In genomic region chr7:25393451-25394210, GRCm38 (mm10) we compare ENCODE assay signal across 8 mouse cellular contexts. TPM values are rescaled to one million over a fixed set of nuclear protein-coding genes. Genes with fewer than 3 reads are reported as not detected.
DNase-seq lines count a peak whose midpoint lies in the region; ATAC-seq and TF ChIP-seq lines count a peak whose summit lies in the region.

No protein-coding gene starts in this region.

- H3K27ac ChIP-seq in layer of hippocampus, adult 2 months, result peak overlapping the region; percentile 78; the same call in 1 of the 2 replicates
- no peak overlapping the region for H3K27ac ChIP-seq in forebrain, embryonic 11.5 days (ENCODE audit: low read depth, low read length)
- H3K27ac ChIP-seq in midbrain, embryonic 13.5 days, result no peak overlapping the region

- H3K36me3 ChIP-seq in forebrain, embryonic 11.5 days (ENCODE audit: control insufficient read depth, insufficient read depth, low read length), result no peaks in the 10 kb centered on the region
- peaks cover under 1% of the 10 kb centered on the region; the same call in 1 of the 2 replicates for H3K36me3 ChIP-seq in midbrain, embryonic 13.5 days

- no peaks in the 10 kb centered on the region; the same call in 1 of the 2 replicates for H3K27me3 ChIP-seq in forebrain, embryonic 11.5 days (ENCODE audit: control insufficient read depth, insufficient read depth, low read length)
- H3K27me3 ChIP-seq in midbrain, embryonic 13.5 days, result peaks cover 5% of the 10 kb centered on the region

- peak in 1 of 2 experiments; percentile 6 for DNase-seq in layer of hippocampus, adult 2 months (ENCODE audit: low spot score in 2 of 2)
- DNase-seq in layer of hippocampus, postnatal 14 days (ENCODE audit: low spot score in 2 of 2), result no peak
- peak; percentile 46 for DNase-seq in brain, adult 2 months (ENCODE audit: low read depth, low spot score)
- peak; percentile 38 for DNase-seq in forebrain, embryonic 11.5 days (ENCODE audit: low spot score)
- DNase-seq in left cerebral cortex, postnatal 36 days (ENCODE audit: low spot score in 2 of 2), result no peak
- DNase-seq in embryo, embryonic 10 days (ENCODE audit: low spot score), result no peak
- DNase-seq in left cerebral cortex, adult 8-10 months (ENCODE audit: low spot score in 2 of 2), result no peak

- H3K9ac ChIP-seq in forebrain, embryonic 11.5 days (ENCODE audit: low read length), result no peak overlapping the region
- peak overlapping the region; percentile 41; the same call in 1 of the 2 replicates for H3K9ac ChIP-seq in midbrain, embryonic 13.5 days (replicated peaks)

- no peak overlapping the region for H3K4me3 ChIP-seq in layer of hippocampus, adult 2 months
- no peak overlapping the region for H3K4me3 ChIP-seq in forebrain, embryonic 11.5 days (ENCODE audit: low read depth, low read length)
- peak overlapping the region; percentile 63 for H3K4me3 ChIP-seq in midbrain, embryonic 13.5 days (replicated peaks)

- ATAC-seq in forebrain, embryonic 11.5 days (replicated peaks; ENCODE audit: low FRiP score), result no peak
- ATAC-seq in midbrain, embryonic 13.5 days, result no peak

- no peak for TF ChIP-seq CTCF in layer of hippocampus, adult 2 months (conservative IDR thresholded peaks at IDR 0.05)

- H3K4me1 ChIP-seq in forebrain, embryonic 11.5 days (replicated peaks; ENCODE audit: control insufficient read depth, insufficient read depth, low read length), result peaks cover 2% of the 10 kb centered on the region; the same call in 1 of the 2 replicates
- H3K4me1 ChIP-seq in midbrain, embryonic 13.5 days (replicated peaks), result peaks cover 49% of the 10 kb centered on the region

- H3K9me3 ChIP-seq in forebrain, embryonic 11.5 days (ENCODE audit: control insufficient read depth, low read length), result no peaks in the 10 kb centered on the region
- no peaks in the 10 kb centered on the region for H3K9me3 ChIP-seq in midbrain, embryonic 13.5 days

- 76% methylated on average over 8 of the region's 8 CpGs for WGBS in forebrain, embryonic 11.5 days
- WGBS in midbrain, embryonic 13.5 days, result 81% methylated on average over 8 of the region's 8 CpGs

- H3K4me2 ChIP-seq in forebrain, embryonic 11.5 days (ENCODE audit: low read depth, low read length, severe bottlenecking), result no peak overlapping the region
- H3K4me2 ChIP-seq in midbrain, embryonic 13.5 days (replicated peaks), result peak overlapping the region; percentile 81

- intact Hi-C loops in left cerebral cortex, postnatal 36 days (cut with DNase I), result no loop called here

RNA-seq across cellular contexts. Expression of gene Lipe, which starts 4.9 kb away (rescaled TPM):
- total RNA-seq in layer of hippocampus, adult 2 months (2021), result 1 to 10 TPM; 9.1 to 10.0 TPM
- 1 to 10 TPM; 7.3 to 8.3 TPM for total RNA-seq in layer of hippocampus, postnatal 14 days (2021)
- polyA plus RNA-seq in forebrain, embryonic 11.5 days (2014; fragmentation: Nextera tagmentation; extraction: Ambion mirVana), result 3.0 and 3.8 TPM in 2 replicates
- polyA plus RNA-seq in midbrain, embryonic 13.5 days (2015; fragmentation: Nextera tagmentation; extraction: Ambion mirVana), result 8.4 and 9.9 TPM in 2 replicates
- 10 to 100 TPM in 1 of 2 experiments, 1 to 10 TPM in 1; 6.0 to 11.2 TPM for total RNA-seq in left cerebral cortex, postnatal 36 days (2021)
- total RNA-seq in left cerebral cortex, adult 8-10 months (2022), result 10 to 100 TPM in 1 of 4 experiments, 1 to 10 TPM in 3; 8.2 to 10.7 (median 8.8) TPM

RNA-seq across cellular contexts. Expression of gene Cxcl17, which starts 19.1 kb away (rescaled TPM):
- not detected for total RNA-seq in layer of hippocampus, adult 2 months (2021)
- not detected for total RNA-seq in layer of hippocampus, postnatal 14 days (2021)
- 0.69 TPM in 1 of 2 replicates, not detected in the other for polyA plus RNA-seq in forebrain, embryonic 11.5 days (2014; fragmentation: Nextera tagmentation; extraction: Ambion mirVana)
- polyA plus RNA-seq in midbrain, embryonic 13.5 days (2015; fragmentation: Nextera tagmentation; extraction: Ambion mirVana), result 0.51 and 0.73 TPM in 2 replicates
- total RNA-seq in left cerebral cortex, postnatal 36 days (2021), result not detected
- total RNA-seq in left cerebral cortex, adult 8-10 months (2022), result not detected

RNA-seq across cellular contexts. Expression of gene Cnfn, which starts 24.1 kb away (rescaled TPM):
- not detected for total RNA-seq in layer of hippocampus, adult 2 months (2021)
- total RNA-seq in layer of hippocampus, postnatal 14 days (2021), result not detected
- polyA plus RNA-seq in forebrain, embryonic 11.5 days (2014; fragmentation: Nextera tagmentation; extraction: Ambion mirVana), result 0.28 TPM in 1 of 2 replicates, not detected in the other
- polyA plus RNA-seq in midbrain, embryonic 13.5 days (2015; fragmentation: Nextera tagmentation; extraction: Ambion mirVana), result 0.32 TPM in 1 of 2 replicates, not detected in the other
- total RNA-seq in left cerebral cortex, postnatal 36 days (2021), result not detected
- not detected for total RNA-seq in left cerebral cortex, adult 8-10 months (2022)

Comparison
In these comparisons a context has a peak if more than half of its experiments do, and no peak if none do; other contexts are left out.
1. DNase-seq: peak in brain, adult 2 months (single experiment) and forebrain, embryonic 11.5 days (single experiment); none in layer of hippocampus, postnatal 14 days (0 of 2), left cerebral cortex, postnatal 36 days (0 of 2), embryo, embryonic 10 days (single experiment) and left cerebral cortex, adult 8-10 months (0 of 2).